Mouse (Mus musculus): Measurements from ENCODE around the gene Scarf1. TPM values are rescaled to one million over a fixed set of nuclear protein-coding genes. Genes with fewer than 3 reads are reported as not detected.

Gene Scarf1
- polyA plus RNA-seq, 2 experiments: 6.0 to 8.5 TPM

DNA sequence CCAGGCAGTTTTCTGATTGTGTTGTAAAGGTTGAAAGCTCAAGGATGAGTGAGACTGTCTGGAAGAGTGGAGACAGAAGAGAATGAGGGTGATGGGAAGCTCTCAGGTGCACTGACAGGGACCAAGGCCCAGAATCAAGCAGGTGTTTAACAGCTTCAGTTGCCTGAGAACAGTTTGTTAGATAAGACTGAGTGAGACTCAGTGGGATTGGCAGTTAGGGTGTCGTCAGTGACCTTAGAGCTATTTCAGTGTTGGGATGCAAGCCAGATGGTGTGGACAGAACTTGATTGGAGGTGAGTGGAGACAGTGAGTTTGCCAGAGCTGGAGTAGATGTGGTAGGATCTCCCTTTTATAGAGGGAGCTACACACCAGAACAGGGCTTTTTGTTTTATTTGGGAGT is 15.2 kb upstream of the Scarf1 start:
- H3K36me3 ChIP-seq (ENCODE audit: control insufficient read depth, insufficient read depth, low read length): peaks cover 99% of the 10 kb centered on the region
- DNase-seq (ENCODE audit: low spot score): no peak
- no peak for TF ChIP-seq POLR2A (IDR thresholded peaks at IDR 0.05; ENCODE audit: borderline replicate concordance, extremely low read depth, insufficient read depth, insufficient read length)
- ATAC-seq (ENCODE audit: low FRiP score, low read depth): no peak
- H3K27me3 ChIP-seq (ENCODE audit: control insufficient read depth, insufficient read depth, low read length): no peaks in the 10 kb centered on the region
- no peak overlapping the region for H3K4me3 ChIP-seq (replicated peaks; ENCODE audit: low read length)
- H3K9me3 ChIP-seq (ENCODE audit: control insufficient read depth, low read length): no peaks in the 10 kb centered on the region
- no peak overlapping the region for H3K4me2 ChIP-seq (replicated peaks; ENCODE audit: low read depth, low read length, severe bottlenecking)
- H3K27ac ChIP-seq (replicated peaks; ENCODE audit: low read depth, low read length): no peak overlapping the region
- H3K4me1 ChIP-seq (ENCODE audit: control insufficient read depth, insufficient read depth, low read length): no peaks in the 10 kb centered on the region
- no peak overlapping the region for H3K9ac ChIP-seq (ENCODE audit: low read depth, low read length, severe bottlenecking)
- 68% methylated on average over 1 of the region's 1 CpGs for WGBS

DNA sequence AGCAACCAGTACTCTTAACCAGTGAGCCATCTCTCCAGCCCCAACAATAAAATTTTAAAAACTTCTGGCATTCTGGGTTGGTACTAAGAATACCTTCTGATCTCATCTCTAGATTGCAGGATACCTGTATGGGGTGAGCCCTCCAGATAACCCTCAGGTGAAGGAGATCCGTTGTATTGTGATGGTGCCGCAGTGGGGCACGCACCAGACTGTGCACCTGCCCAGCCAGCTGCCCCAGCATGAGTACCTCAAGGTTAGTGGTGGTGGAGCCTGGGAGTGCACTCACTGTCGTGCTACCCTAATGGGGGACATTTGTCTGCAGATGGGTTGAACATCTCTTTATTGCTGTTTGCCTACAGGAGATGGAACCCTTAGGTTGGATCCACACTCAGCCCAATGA is 5.2 kb upstream of the Scarf1 start:
- Histone ChIP-seq H3K9me3 (ENCODE audit: control insufficient read depth, low read length) (no peaks in the 10 kb centered on the region), H3K4me1 (ENCODE audit: control insufficient read depth, insufficient read depth, low read length) (peaks cover 7% of the 10 kb centered on the region), H3K4me3 (replicated peaks; ENCODE audit: low read length) (no peak overlapping the region), H3K27ac (replicated peaks; ENCODE audit: low read depth, low read length) (no peak overlapping the region), H3K9ac (ENCODE audit: low read depth, low read length, severe bottlenecking) (no peak overlapping the region), H3K36me3 (ENCODE audit: control insufficient read depth, insufficient read depth, low read length) (peaks cover 62% of the 10 kb centered on the region), H3K27me3 (ENCODE audit: control insufficient read depth, insufficient read depth, low read length) (no peaks in the 10 kb centered on the region), H3K4me2 (replicated peaks; ENCODE audit: low read depth, low read length, severe bottlenecking) (no peak overlapping the region)
- no peak for TF ChIP-seq POLR2A (IDR thresholded peaks at IDR 0.05; ENCODE audit: borderline replicate concordance, extremely low read depth, insufficient read depth, insufficient read length)
- DNase-seq (ENCODE audit: low spot score): no peak
- WGBS: 88% methylated on average over 4 of the region's 4 CpGs
- ATAC-seq (ENCODE audit: low FRiP score, low read depth): no peak

DNA sequence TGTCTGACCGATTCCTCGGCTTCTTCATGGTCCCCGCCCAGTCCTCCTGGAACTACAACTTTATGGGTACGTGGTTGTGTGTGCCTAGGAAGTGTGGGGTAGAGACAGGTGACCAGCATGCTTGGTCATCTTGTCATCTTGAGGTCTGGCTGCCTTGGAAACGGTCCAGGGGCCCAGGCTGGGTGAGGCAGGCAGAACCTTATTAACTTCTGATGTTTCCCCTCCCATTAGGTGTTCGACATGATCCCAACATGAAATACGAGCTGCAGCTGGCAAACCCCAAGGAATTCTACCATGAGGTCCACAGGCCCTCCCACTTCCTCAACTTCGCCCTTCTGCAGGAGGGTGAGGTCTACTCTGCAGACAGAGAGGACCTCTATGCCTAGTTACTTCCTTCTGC is 4.4 kb upstream of the Scarf1 start:
- H3K4me3 ChIP-seq (replicated peaks; ENCODE audit: low read length): no peak overlapping the region
- peaks cover 55% of the 10 kb centered on the region for H3K36me3 ChIP-seq (ENCODE audit: control insufficient read depth, insufficient read depth, low read length)
- H3K4me2 ChIP-seq (replicated peaks; ENCODE audit: low read depth, low read length, severe bottlenecking): no peak overlapping the region
- ATAC-seq (ENCODE audit: low FRiP score, low read depth) (no peak), DNase-seq (ENCODE audit: low spot score) (no peak)
- peaks cover 7% of the 10 kb centered on the region for H3K4me1 ChIP-seq (ENCODE audit: control insufficient read depth, insufficient read depth, low read length)
- H3K27me3 ChIP-seq (ENCODE audit: control insufficient read depth, insufficient read depth, low read length): no peaks in the 10 kb centered on the region
- H3K27ac ChIP-seq (replicated peaks; ENCODE audit: low read depth, low read length): no peak overlapping the region
- 55% methylated on average over 8 of the region's 8 CpGs for WGBS
- no peak overlapping the region for H3K9ac ChIP-seq (ENCODE audit: low read depth, low read length, severe bottlenecking)
- H3K9me3 ChIP-seq (ENCODE audit: control insufficient read depth, low read length): no peaks in the 10 kb centered on the region
- TF ChIP-seq POLR2A (IDR thresholded peaks at IDR 0.05; ENCODE audit: borderline replicate concordance, extremely low read depth, insufficient read depth, insufficient read length): no peak

DNA sequence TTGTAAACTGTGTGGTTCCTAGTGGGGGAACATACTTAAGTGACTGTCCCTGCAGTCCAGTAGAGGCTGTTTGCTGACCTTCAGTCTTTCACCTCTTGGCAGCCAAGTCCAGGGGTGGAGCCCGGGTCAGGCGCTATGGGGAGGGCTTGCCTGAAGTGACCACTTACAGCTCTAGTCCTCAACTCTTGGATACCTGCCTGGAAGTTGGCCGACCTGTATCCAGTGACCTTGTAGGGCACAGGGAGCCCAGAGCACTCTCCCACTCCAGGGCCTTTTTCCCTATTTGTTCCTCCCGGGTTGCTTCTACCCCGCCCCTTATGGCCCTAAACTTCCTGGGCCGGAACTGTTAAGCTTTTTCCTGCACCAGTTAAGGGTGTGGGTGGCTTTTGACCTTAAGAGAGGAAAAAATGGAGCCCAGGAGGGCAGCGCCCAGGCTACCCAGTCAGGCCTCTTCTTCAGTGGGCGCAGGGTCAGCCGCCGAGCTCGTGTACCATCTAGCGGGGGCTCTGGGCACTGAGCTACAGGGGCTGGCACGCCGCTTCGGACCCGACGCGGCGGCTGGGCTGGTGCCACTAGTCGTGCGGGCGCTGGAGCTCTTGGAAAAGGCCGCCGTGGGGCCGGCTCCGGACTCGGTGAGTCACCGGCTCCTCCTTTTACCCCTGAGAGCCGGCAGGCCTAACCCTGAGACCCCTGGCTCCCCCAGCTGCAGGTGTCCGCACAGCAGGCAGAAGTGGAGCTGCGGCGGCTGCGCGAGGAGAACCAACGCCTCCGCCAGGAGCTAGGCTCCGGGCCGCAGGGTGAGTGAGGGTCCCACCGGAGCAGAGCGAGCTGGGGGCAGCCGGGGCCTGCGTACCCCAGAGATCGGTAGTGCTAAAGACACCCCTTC is 3.4 kb upstream of the Scarf1 start, which contains the start of gene Rilp:
TSS of gene Rilp (plus strand) at position 354 of the 886 bp plus-strand sequence.
- Histone ChIP-seq H3K36me3 (ENCODE audit: control insufficient read depth, insufficient read depth, low read length) (peaks cover 44% of the 10 kb centered on the region), H3K4me3 (replicated peaks; ENCODE audit: low read length) (peak within 1 kb of the TSS; percentile 45), H3K4me2 (replicated peaks; ENCODE audit: low read depth, low read length, severe bottlenecking) (peak within 1 kb of the TSS; percentile 94), H3K9ac (ENCODE audit: low read depth, low read length, severe bottlenecking) (peak within 1 kb of the TSS; percentile 57), H3K4me1 (ENCODE audit: control insufficient read depth, insufficient read depth, low read length) (peaks cover 7% of the 10 kb centered on the region), H3K9me3 (ENCODE audit: control insufficient read depth, low read length) (no peaks in the 10 kb centered on the region), H3K27me3 (ENCODE audit: control insufficient read depth, insufficient read depth, low read length) (no peaks in the 10 kb centered on the region), H3K27ac (replicated peaks; ENCODE audit: low read depth, low read length) (peak within 1 kb of the TSS; percentile 55; the same call in 1 of the 2 replicates)
- 3% methylated on average over 42 of the region's 43 CpGs for WGBS
- ATAC-seq (ENCODE audit: low FRiP score, low read depth) (peak; percentile 73), DNase-seq (ENCODE audit: low spot score) (peak; percentile 22)
- TF ChIP-seq POLR2A (IDR thresholded peaks at IDR 0.05; ENCODE audit: borderline replicate concordance, extremely low read depth, insufficient read depth, insufficient read length): no peak

DNA sequence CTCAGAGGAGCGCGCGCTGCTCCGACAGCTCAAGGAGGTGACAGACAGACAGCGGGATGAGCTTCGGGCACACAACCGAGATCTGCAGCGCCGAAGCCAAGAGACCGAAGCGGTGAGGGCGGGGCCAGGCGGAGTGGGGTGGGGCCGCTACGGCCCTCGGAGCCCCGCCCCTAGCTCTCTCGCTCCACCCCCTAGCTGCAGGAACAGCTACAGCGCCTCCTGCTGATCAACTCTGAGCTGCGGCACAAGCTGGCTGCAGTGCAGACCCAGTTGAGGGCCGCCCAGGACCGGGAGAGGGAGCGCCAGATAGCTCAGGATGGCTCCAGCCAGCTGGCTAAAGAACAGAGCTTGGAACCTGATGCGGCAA is 2.7 kb upstream of the Scarf1 start:
- H3K27me3 ChIP-seq (ENCODE audit: control insufficient read depth, insufficient read depth, low read length): no peaks in the 10 kb centered on the region
- peak overlapping the region; percentile 57 for H3K9ac ChIP-seq (ENCODE audit: low read depth, low read length, severe bottlenecking)
- peaks cover 38% of the 10 kb centered on the region for H3K36me3 ChIP-seq (ENCODE audit: control insufficient read depth, insufficient read depth, low read length)
- ATAC-seq (ENCODE audit: low FRiP score, low read depth): peak; percentile 82
- H3K27ac ChIP-seq (replicated peaks; ENCODE audit: low read depth, low read length): peak overlapping the region; percentile 55; the same call in 1 of the 2 replicates
- peak overlapping the region; percentile 94 for H3K4me2 ChIP-seq (replicated peaks; ENCODE audit: low read depth, low read length, severe bottlenecking)
- TF ChIP-seq POLR2A (IDR thresholded peaks at IDR 0.05; ENCODE audit: borderline replicate concordance, extremely low read depth, insufficient read depth, insufficient read length): no peak
- H3K4me3 ChIP-seq (replicated peaks; ENCODE audit: low read length): peak overlapping the region; percentile 45
- H3K4me1 ChIP-seq (ENCODE audit: control insufficient read depth, insufficient read depth, low read length): peaks cover 7% of the 10 kb centered on the region
- 7% methylated on average over 14 of the region's 24 CpGs for WGBS
- peak; percentile 82 for DNase-seq (ENCODE audit: low spot score)
- no peaks in the 10 kb centered on the region for H3K9me3 ChIP-seq (ENCODE audit: control insufficient read depth, low read length)

Data from limb, embryonic 14.5 days (tissue).